Mouse (Mus musculus) heart, adult 2 months (tissue): Measurements from ENCODE around the gene Lamc1.

ENCODE experiments used
- CTCF ChIP-seq: fragments of 200-600 bp; IDR thresholded peaks from 2 replicates; pipeline ENCODE4 v1.8.1; 2022; ENCODE audit warnings: antibody characterized with exemption, mild to moderate bottlenecking, moderate library complexity
- EP300 ChIP-seq: fragments of 200-500 bp; IDR thresholded peaks from 2 replicates; pipeline ENCODE4 v1.6.1; 2011; ENCODE audit warnings: low read depth, low read length, control low read depth; ENCODE audit not compliant: insufficient read depth
- POLR2A ChIP-seq: fragments of 200-500 bp; IDR thresholded peaks from 2 replicates; pipeline ENCODE4 v1.6.1; 2011; ENCODE audit warnings: mild to moderate bottlenecking, low read depth, low read length, control low read depth; ENCODE audit not compliant: insufficient read depth

DNA sequence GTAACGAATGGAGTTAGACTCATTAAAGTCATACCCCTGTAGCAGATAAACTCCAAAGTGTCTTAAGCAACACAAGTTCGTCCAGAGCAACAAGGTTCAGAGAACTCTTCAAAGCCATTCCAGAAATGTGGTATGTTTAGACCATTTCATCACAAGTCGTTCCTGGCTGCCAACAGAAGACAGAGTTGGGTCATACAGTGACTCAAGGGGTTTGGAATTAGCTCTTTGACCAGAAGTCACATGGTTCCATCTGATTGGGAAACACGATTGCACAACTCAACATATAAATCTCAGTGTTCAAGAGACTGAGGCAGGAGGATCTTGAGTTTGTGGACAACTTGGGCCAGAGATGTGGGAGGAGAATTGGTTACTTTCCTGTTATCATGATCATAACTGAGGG, 18.4 kb upstream of the Lamc1 start:
- no peak for TF ChIP-seq POLR2A
- TF ChIP-seq CTCF = no peak
- TF ChIP-seq EP300 = no peak
